Mouse (Mus musculus) thymus, postnatal 14 days (tissue): ENCODE measurements around the gene 9230110F15Rik.
"Not testable (repeated sequence)": the region's sequence is repeated elsewhere in the genome, so short reads cannot be mapped to it uniquely, and the experiment has no call there.

Experiments used
- DNase-seq: peaks from one replicate; pipeline ENCODE4 v3.0.0; 2021

The 9230110F15Rik gene

DNA sequence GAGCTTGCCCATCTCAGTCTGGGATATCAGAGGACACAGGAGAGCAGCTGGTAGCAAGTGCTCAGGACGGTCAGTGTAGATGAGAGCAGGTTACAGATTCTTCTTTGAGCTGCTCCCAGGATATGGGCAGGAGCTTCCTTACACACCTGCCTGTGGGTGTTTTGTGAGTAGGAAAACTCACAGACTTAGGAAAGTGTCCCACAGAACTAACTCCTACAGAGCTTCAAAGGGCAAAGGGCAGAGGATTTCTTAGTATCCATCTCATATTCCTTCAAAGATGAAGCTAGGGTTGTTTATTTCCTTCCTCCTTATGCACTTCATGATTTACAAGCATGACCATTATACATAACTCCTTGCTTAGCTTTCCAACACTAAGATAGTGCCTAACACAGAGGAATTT, at the start of gene 9230110F15Rik:
9230110F15Rik (minus strand) TSS at position 101 of the 400 bp plus-strand sequence.
- DNase-seq = no peak

DNA sequence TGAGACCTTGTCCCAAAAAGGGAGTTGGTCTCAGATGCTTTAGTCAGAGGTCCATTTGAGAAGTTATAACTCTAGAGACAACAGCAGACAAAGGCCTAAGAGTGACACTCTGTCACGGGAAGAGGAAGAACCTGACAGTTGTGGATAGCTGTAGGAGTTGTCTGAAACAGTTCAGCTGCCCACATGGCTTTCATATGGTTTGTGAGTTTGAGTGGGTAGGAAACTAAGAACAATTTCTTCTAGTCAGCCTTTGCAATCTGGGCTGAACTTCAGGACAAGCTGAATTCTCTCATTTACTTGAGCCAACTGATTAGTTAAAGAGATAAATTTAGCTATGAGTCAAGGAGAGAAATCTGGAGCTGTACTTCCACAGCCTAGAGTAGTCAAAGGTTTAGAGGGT, 49.2 kb upstream of the 9230110F15Rik start:
- DNase-seq = not testable (repeated sequence)

DNA sequence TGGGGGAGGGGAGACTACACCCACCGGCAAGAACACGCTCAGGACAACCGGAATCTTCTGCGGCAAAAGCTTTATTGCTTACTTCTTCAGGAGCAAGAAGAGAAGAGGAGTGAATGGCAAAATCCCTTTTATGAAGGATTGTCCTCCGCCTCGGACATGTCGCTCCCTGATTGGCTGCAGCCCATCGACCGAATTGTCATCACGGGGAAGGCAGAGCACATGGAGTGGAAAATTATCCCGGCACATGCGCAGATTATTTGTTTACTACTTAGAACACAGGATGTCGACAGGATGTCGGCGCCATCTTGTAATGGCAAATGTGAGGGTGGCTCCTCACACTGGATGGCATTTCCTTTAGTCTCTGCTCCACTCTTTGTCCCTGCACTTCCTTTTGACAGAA, 26.1 kb downstream of the 9230110F15Rik start:
- not testable (repeated sequence) for DNase-seq

DNA sequence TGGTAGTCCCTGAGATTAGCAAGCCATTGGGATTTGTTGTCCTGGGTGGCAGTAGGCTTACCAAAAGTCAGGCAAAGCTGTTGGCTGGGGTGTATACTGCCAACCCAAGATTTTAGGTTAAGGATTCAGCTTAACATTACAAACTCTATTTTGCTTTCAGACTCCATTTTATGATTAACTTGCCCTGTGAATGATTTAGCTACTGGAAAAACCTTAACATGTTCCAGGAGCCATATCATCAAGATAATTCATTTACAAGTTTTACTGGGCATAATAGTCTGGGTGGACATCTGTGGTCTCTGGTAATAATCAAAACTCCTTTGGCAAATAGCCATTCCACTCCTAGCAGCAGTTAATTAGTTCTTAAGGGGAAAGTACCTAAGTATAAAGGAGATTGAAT, 45.8 kb downstream of the 9230110F15Rik start:
- no peak for DNase-seq

DNA sequence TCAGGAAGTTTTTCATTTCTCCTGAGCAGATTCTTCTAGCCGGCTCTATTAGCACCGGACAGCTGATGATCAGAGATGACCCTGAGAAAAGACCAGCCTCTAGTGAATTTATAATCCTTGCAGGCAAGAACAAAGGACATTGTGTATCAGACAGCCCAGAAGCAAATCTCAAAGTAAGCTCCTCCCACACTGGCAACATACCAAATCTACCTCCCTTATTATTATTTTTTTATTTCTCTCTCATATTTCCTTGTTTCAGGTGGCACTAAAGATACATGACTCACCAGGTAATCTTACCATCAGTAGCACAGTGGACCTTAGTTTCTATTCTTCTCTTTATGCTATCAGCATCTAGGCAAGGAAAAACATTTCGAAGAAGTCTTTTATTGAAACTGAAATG, 53.9 kb downstream of the 9230110F15Rik start, which contains the start of the genes Gm27235 and D730048I06Rik:
Gm27235 (minus strand) TSS at position 101 of the 400 bp plus-strand sequence.
D730048I06Rik (minus strand) TSS at position 112 of the 400 bp plus-strand sequence.
- DNase-seq = no peak
